Mouse (Mus musculus): ENCODE results near the gene Tle6. TPM values are rescaled to one million over a fixed set of nuclear protein-coding genes. Genes with fewer than 3 reads are reported as not detected.

The Tle6 gene
- total and polyA plus RNA-seq, 3 experiments: 16.9 to 31.9 TPM; not detected in 1

- H3K9ac ChIP-seq (ENCODE audit: control insufficient read depth, low read depth, low read length, poor library complexity, severe bottlenecking): peak overlapping the region; percentile 49
- peaks cover 0 to 6% of the 10 kb centered on the region in 2 experiments; a peak in 2 of 4 replicates for H3K36me3 ChIP-seq (ENCODE audit: control insufficient read depth in 1 of 2, insufficient read depth in 2 of 2, low read length in 2 of 2)
- no peak for TF ChIP-seq CHD2 (IDR thresholded peaks at IDR 0.05; ENCODE audit: low read length)
- no peak for TF ChIP-seq MXI1 (IDR thresholded peaks at IDR 0.05; ENCODE audit: low read depth, low read length)
- peak; percentile 40; the same call in 1 of the 2 replicates for TF ChIP-seq ETS1 (IDR thresholded peaks at IDR 0.05; ENCODE audit: low read depth, low read length)
- no peak for TF ChIP-seq USF2 (IDR thresholded peaks at IDR 0.05; ENCODE audit: borderline replicate concordance in 1 of 2, insufficient read depth in 1 of 2, low read depth in 1 of 2, low read length in 2 of 2)
- TF ChIP-seq MEF2A (IDR thresholded peaks at IDR 0.05; ENCODE audit: extremely low read depth, insufficient replicate concordance, low read depth, low read length, poor library complexity, severe bottlenecking): no peak
- peak; percentile 70; the same call in 1 of the 2 replicates for TF ChIP-seq MAZ (IDR thresholded peaks at IDR 0.05; ENCODE audit: low read depth, low read length)
- TF ChIP-seq RCOR1 (IDR thresholded peaks at IDR 0.05; ENCODE audit: low read depth, low read length): no peak
- TF ChIP-seq ELF1 (IDR thresholded peaks at IDR 0.05; ENCODE audit: low read depth, low read length): 0 out of 2 replicates have a peak, but pooled peaks have one; percentile 27
- no peak for TF ChIP-seq E2F4 (IDR thresholded peaks at IDR 0.05; ENCODE audit: borderline replicate concordance, low read depth, low read length)
- TF ChIP-seq TCF12 (IDR thresholded peaks at IDR 0.05; ENCODE audit: low read depth, low read length): no peak
- no peak for TF ChIP-seq RAD21 (IDR thresholded peaks at IDR 0.05; ENCODE audit: low read depth, low read length)
- TF ChIP-seq HCFC1 (IDR thresholded peaks at IDR 0.05; ENCODE audit: low read depth, low read length): peak; percentile 59; the same call in 1 of the 2 replicates
- TF ChIP-seq MAX (IDR thresholded peaks at IDR 0.05; ENCODE audit: low read length): peak; percentile 39; the same call in 1 of the 2 replicates
- TF ChIP-seq POLR2A (IDR thresholded peaks at IDR 0.05; ENCODE audit: control insufficient read depth in 1 of 2, insufficient read depth in 1 of 2, low read depth in 1 of 2, low read length in 2 of 2, poor library complexity in 1 of 2): peak in 1 of 2 experiments; percentile 54; a peak in 1 of 4 replicates
- TF ChIP-seq CTCF (IDR thresholded peaks at IDR 0.05 in 2 of 3, conservative IDR thresholded peaks at IDR 0.05 in 1 of 3; ENCODE audit: control insufficient read depth in 1 of 3, insufficient read depth in 1 of 3, low read depth in 2 of 3, low read length in 3 of 3, poor library complexity in 1 of 3, severe bottlenecking in 1 of 3): no peak
- 0 out of 2 replicates have a peak, but pooled peaks have one; percentile 21 for TF ChIP-seq ZMIZ1 (IDR thresholded peaks at IDR 0.05; ENCODE audit: low read depth, low read length)
- TF ChIP-seq ZKSCAN1 (IDR thresholded peaks at IDR 0.05; ENCODE audit: low read depth, low read length): no peak
- no peak for TF ChIP-seq MAFK (IDR thresholded peaks at IDR 0.05; ENCODE audit: borderline replicate concordance, low read depth, low read length)
- TF ChIP-seq ZC3H11A (IDR thresholded peaks at IDR 0.05; ENCODE audit: low read depth, low read length): no peak
- H3K27me3 ChIP-seq (ENCODE audit: control insufficient read depth in 1 of 2, insufficient read depth in 2 of 2, low read length in 2 of 2): no peaks in the 10 kb centered on the region
- no peaks in the 10 kb centered on the region for H3K79me2 ChIP-seq (ENCODE audit: control insufficient read depth, insufficient read depth, low read length, poor library complexity)
- peak overlapping the region; percentile 50 to 53 for H3K4me3 ChIP-seq (ENCODE audit: control insufficient read depth in 1 of 2, insufficient read depth in 1 of 2, low read depth in 2 of 2, low read length in 2 of 2)
- H3K4me1 ChIP-seq (ENCODE audit: control insufficient read depth in 1 of 2, insufficient read depth in 2 of 2, low read length in 2 of 2): peaks cover 0 to 12% of the 10 kb centered on the region in 2 experiments; a peak in 3 of 4 replicates
- DNase-seq (ENCODE audit: low read depth, low spot score): peak; percentile 97
- H3K27ac ChIP-seq (ENCODE audit: control insufficient read depth, low read depth, low read length): no peak overlapping the region
- no peaks in the 10 kb centered on the region for H3K9me3 ChIP-seq (replicated peaks; ENCODE audit: insufficient read depth, low read length)
Measured at GRCm38 (mm10) chr10:81633253-81634099, 32.6 kb upstream of the Tle6 start.
